Mouse (Mus musculus) bone marrow, adult 2 months (tissue): ENCODE results near the gene Galnt16. TPM values are rescaled to one million over a fixed set of nuclear protein-coding genes. Genes with fewer than 3 reads are reported as not detected.

Experiments used
- H3K27ac ChIP-seq: fragments of 200-500 bp; 2 replicates; pipeline ENCODE4 v1.5.1; 2012; ENCODE audit warnings: low read depth, mild to moderate bottlenecking, control low read depth, inconsistent platforms, low read length; ENCODE audit not compliant: control insufficient read depth, poor library complexity, insufficient read depth
- H3K4me1 ChIP-seq: fragments of 200-500 bp; 2 replicates; pipeline ENCODE4 v1.6.1; 2011; ENCODE audit warnings: low read length; ENCODE audit not compliant: control insufficient read depth, insufficient read depth
- H3K4me3 ChIP-seq: fragments of 200-500 bp; replicated peaks from 2 replicates; pipeline ENCODE3; 2011; ENCODE audit warnings: mild to moderate bottlenecking, low read depth, low read length, control low read depth; ENCODE audit not compliant: control insufficient read depth
- CTCF ChIP-seq: fragments of 200-500 bp; IDR thresholded peaks from 2 replicates; pipeline ENCODE4 v1.5.1; 2011; ENCODE audit warnings: low read length, control low read depth; ENCODE audit not compliant: control insufficient read depth, insufficient read depth
- POLR2A ChIP-seq: fragments of 200-500 bp; IDR thresholded peaks from 2 replicates; pipeline ENCODE4 v1.6.1; 2011; ENCODE audit warnings: low read depth, mild to moderate bottlenecking, control low read depth, low read length, borderline replicate concordance; ENCODE audit not compliant: control insufficient read depth
- WGBS: fragments of 180-500 bp; shearing (Covaris S2); methylation state at CpG from one replicate; pipeline ENCODE4 v1.1.7; 2018; 5-methylcytosine and 5-hydroxymethylcytosine counted together
- polyA plus RNA-seq: library from polyadenylated mRNA; stranded (reverse); fragments of >200 nt; gene quantifications from 2 replicates; pipeline ENCODE4 v1.2.4, GENCODE M21; 2011; ENCODE audit warnings: low replicate concordance; ENCODE audit not compliant: missing spikeins, insufficient read depth, insufficient read length

Galnt16 gene
- polyA plus RNA-seq, 1 experiment, result not detected

- WGBS, result 54% methylated on average over 1 of the region's 1 CpGs
- Histone ChIP-seq H3K27ac (no peak overlapping the region), H3K4me3 (no peak overlapping the region), H3K4me1 (no peaks in the 10 kb centered on the region)
- TF ChIP-seq CTCF, result no peak
- no peak for TF ChIP-seq POLR2A
Observed at GRCm38 (mm10) chr12:80500506-80500905, 17.6 kb upstream of the Galnt16 start.

GRCm38 (mm10) chr12:80504718-80505117 is 13.4 kb upstream of the Galnt16 start:
- H3K4me3 ChIP-seq, result no peak overlapping the region
- TF ChIP-seq POLR2A (no peak), CTCF (no peak)
- no peak overlapping the region for H3K27ac ChIP-seq
- WGBS, result 83% methylated on average over 5 of the region's 5 CpGs
- no peaks in the 10 kb centered on the region for H3K4me1 ChIP-seq

- Histone ChIP-seq H3K4me3 (no peak overlapping the region), H3K4me1 (no peaks in the 10 kb centered on the region), H3K27ac (no peak overlapping the region)
- TF ChIP-seq POLR2A, result no peak
- no peak for TF ChIP-seq CTCF
- 59% methylated on average over 14 of the region's 14 CpGs for WGBS
Observed at GRCm38 (mm10) chr12:80507041-80507745, 10.9 kb upstream of the Galnt16 start.

GRCm38 (mm10) chr12:80518393-80518756 is 298 bp downstream of the Galnt16 start:
- 2% methylated on average over 25 of the region's 25 CpGs for WGBS
- Histone ChIP-seq H3K27ac (no peak overlapping the region), H3K4me3 (no peak overlapping the region), H3K4me1 (no peaks in the 10 kb centered on the region)
- TF ChIP-seq CTCF (no peak), POLR2A (no peak)

GRCm38 (mm10) chr12:80518757-80519620 is 912 bp downstream of the Galnt16 start:
- Histone ChIP-seq H3K27ac (no peak overlapping the region; the same call in 1 of the 2 replicates), H3K4me3 (no peak overlapping the region), H3K4me1 (no peaks in the 10 kb centered on the region)
- WGBS, result under 1% methylated on average over 90 of the region's 90 CpGs
- TF ChIP-seq POLR2A (no peak), CTCF (no peak)

GRCm38 (mm10) chr12:80519621-80520332 is 1.7 kb downstream of the Galnt16 start:
- WGBS, result 5% methylated on average over 43 of the region's 43 CpGs
- H3K4me3 ChIP-seq, result no peak overlapping the region
- no peaks in the 10 kb centered on the region for H3K4me1 ChIP-seq
- no peak for TF ChIP-seq CTCF
- TF ChIP-seq POLR2A, result no peak
- no peak overlapping the region for H3K27ac ChIP-seq

GRCm38 (mm10) chr12:80522006-80522405 is 3.9 kb downstream of the Galnt16 start:
- Histone ChIP-seq H3K4me3 (no peak overlapping the region), H3K4me1 (no peaks in the 10 kb centered on the region), H3K27ac (no peak overlapping the region)
- WGBS, result 64% methylated on average over 3 of the region's 3 CpGs
- no peak for TF ChIP-seq POLR2A
- no peak for TF ChIP-seq CTCF
